Comparison of ENCODE assay signal across 10 mouse cellular contexts in genomic region chr2:3285709-3286108, GRCm38 (mm10). TPM values are rescaled to one million over a fixed set of nuclear protein-coding genes. Genes with fewer than 3 reads are reported as not detected.
DNase-seq lines count a peak whose midpoint lies in the region; ATAC-seq and TF ChIP-seq lines count a peak whose summit lies in the region.
"Had no signal": no experiment of that assay in that cellular context is flagged by ENCODE, and none has a peak within 500 bp of the region (broad histone marks: within the 10 kb centered on the region; RNA-seq: fewer than 3 reads in every experiment).

No protein-coding gene starts in this region.

- no peaks in the 10 kb centered on the region for H3K9me3 ChIP-seq in kidney, embryonic 14.5 days (ENCODE audit: control insufficient read depth, low read length)
- no peaks in the 10 kb centered on the region for H3K9me3 ChIP-seq in heart, embryonic 16.5 days (replicated peaks; ENCODE audit: control insufficient read depth, low read length)
- H3K9me3 ChIP-seq in midbrain, embryonic 11.5 days (ENCODE audit: control insufficient read depth, low read length), result no peaks in the 10 kb centered on the region

- no peak for TF ChIP-seq CTCF in cortical plate, adult 2 months (IDR thresholded peaks at IDR 0.05; ENCODE audit: extremely low read depth, insufficient read depth, low read length)

- H3K4me3 ChIP-seq in kidney, embryonic 14.5 days (ENCODE audit: low read length), result no peak overlapping the region; the same call in 1 of the 2 replicates
- peak overlapping the region; percentile 91; the same call in 1 of the 2 replicates for H3K4me3 ChIP-seq in cortical plate, adult 2 months (ENCODE audit: insufficient read depth, low read length)
- H3K4me3 ChIP-seq in heart, embryonic 16.5 days (ENCODE audit: low read length), result peak overlapping the region; percentile 98
- no peak overlapping the region for H3K4me3 ChIP-seq in midbrain, embryonic 11.5 days (ENCODE audit: low read depth, low read length)

- no peak for ATAC-seq in kidney, embryonic 14.5 days (ENCODE audit: low FRiP score, low TSS enrichment)
- ATAC-seq in heart, embryonic 16.5 days (replicated peaks; ENCODE audit: extremely low read depth, insufficient read depth, low FRiP score), result no peak
- ATAC-seq in midbrain, embryonic 11.5 days (ENCODE audit: low FRiP score), result no peak
- ATAC-seq: Patski had no signal

- no peak for DNase-seq in kidney, adult 8-10 months
- no peak for DNase-seq in midbrain, embryonic 11.5 days (ENCODE audit: low spot score, missing footprints)
- DNase-seq in ovary, postnatal 10 days (ENCODE audit: low spot score), result no peak
- no peak for DNase-seq in Muller cell, postnatal 12 days (ENCODE audit: inconsistent ontology term)
- no peak for DNase-seq in cerebellum, adult 9-11 months
- DNase-seq: left cerebral cortex, postnatal 4 days had no signal

- WGBS in kidney, embryonic 14.5 days, result 71% methylated on average over 3 of the region's 3 CpGs
- WGBS in heart, embryonic 16.5 days, result 30% methylated on average over 3 of the region's 3 CpGs
- WGBS in midbrain, embryonic 11.5 days, result 82% methylated on average over 3 of the region's 3 CpGs

- H3K27me3 ChIP-seq in kidney, embryonic 14.5 days (ENCODE audit: control insufficient read depth, insufficient read depth, low read length), result no peaks in the 10 kb centered on the region
- no peaks in the 10 kb centered on the region for H3K27me3 ChIP-seq in heart, embryonic 16.5 days (ENCODE audit: control insufficient read depth, insufficient read depth, low read length)
- no peaks in the 10 kb centered on the region for H3K27me3 ChIP-seq in midbrain, embryonic 11.5 days (ENCODE audit: control insufficient read depth, insufficient read depth, low read length)
- H3K27me3 ChIP-seq: Patski had no signal

- peak overlapping the region; percentile 73; the same call in 1 of the 2 replicates for H3K4me2 ChIP-seq in kidney, embryonic 14.5 days (replicated peaks; ENCODE audit: low read depth, low read length)
- H3K4me2 ChIP-seq in heart, embryonic 16.5 days (ENCODE audit: low read depth, low read length), result peak overlapping the region; percentile 78
- peak overlapping the region; percentile 83 for H3K4me2 ChIP-seq in midbrain, embryonic 11.5 days

- 0 out of 2 replicates have a peak, but pooled peaks cover 4% of the 10 kb centered on the region for H3K4me1 ChIP-seq in kidney, embryonic 14.5 days (ENCODE audit: control insufficient read depth, insufficient read depth, low read length)
- no peaks in the 10 kb centered on the region; the same call in 1 of the 2 replicates for H3K4me1 ChIP-seq in cortical plate, adult 2 months (ENCODE audit: control insufficient read depth, insufficient read depth, low read length)
- H3K4me1 ChIP-seq in heart, embryonic 16.5 days (ENCODE audit: control insufficient read depth, insufficient read depth, low read length), result peaks cover 15% of the 10 kb centered on the region
- H3K4me1 ChIP-seq in midbrain, embryonic 11.5 days (ENCODE audit: control insufficient read depth, insufficient read depth, low read length), result peaks cover 11% of the 10 kb centered on the region

- no peak for TF ChIP-seq POLR2A in cortical plate, adult 2 months (IDR thresholded peaks at IDR 0.05; ENCODE audit: extremely low read depth, insufficient read depth, low read length)

- no peak overlapping the region for H3K9ac ChIP-seq in kidney, embryonic 14.5 days (ENCODE audit: low read depth, low read length)
- H3K9ac ChIP-seq in heart, embryonic 16.5 days (ENCODE audit: low read length), result peak overlapping the region; percentile 93
- H3K9ac ChIP-seq in midbrain, embryonic 11.5 days (ENCODE audit: low read length), result no peak overlapping the region

- H3K36me3 ChIP-seq in kidney, embryonic 14.5 days (ENCODE audit: control insufficient read depth, insufficient read depth, low read length), result no peaks in the 10 kb centered on the region
- H3K36me3 ChIP-seq in heart, embryonic 16.5 days (ENCODE audit: control insufficient read depth, insufficient read depth), result no peaks in the 10 kb centered on the region
- no peaks in the 10 kb centered on the region for H3K36me3 ChIP-seq in midbrain, embryonic 11.5 days (ENCODE audit: control insufficient read depth, insufficient read depth, low read length)

- no peak overlapping the region for H3K27ac ChIP-seq in kidney, embryonic 14.5 days (ENCODE audit: low read depth, low read length)
- H3K27ac ChIP-seq in cortical plate, adult 2 months (ENCODE audit: insufficient read depth, low read length), result no peak overlapping the region
- H3K27ac ChIP-seq in heart, embryonic 16.5 days (ENCODE audit: low read length), result 0 out of 2 replicates have a peak overlapping the region, but pooled peaks have one; percentile 10
- no peak overlapping the region for H3K27ac ChIP-seq in midbrain, embryonic 11.5 days (ENCODE audit: low read depth, low read length)

RNA-seq across cellular contexts. Expression of gene Nmt2, which starts 1.7 kb away (rescaled TPM):
- polyA plus RNA-seq in kidney, embryonic 14.5 days (2014; fragmentation: Nextera tagmentation; extraction: Ambion mirVana), result 52.1 and 54.4 TPM in 2 replicates
- polyA plus RNA-seq in cortical plate, adult 2 months (2012; rRNA removed), result 52.5 and 53.3 TPM in 2 replicates
- 27.5 and 28.9 TPM in 2 replicates for polyA plus RNA-seq in heart, embryonic 16.5 days (2015; fragmentation: Nextera tagmentation; extraction: Ambion mirVana)
- 69.3 and 69.8 TPM in 2 replicates for polyA plus RNA-seq in midbrain, embryonic 11.5 days (2014; fragmentation: Nextera tagmentation; extraction: Ambion mirVana)

RNA-seq across cellular contexts. Expression of gene Rpp38, which starts 46.7 kb away (rescaled TPM):
- 26.5 and 35.2 TPM in 2 replicates for polyA plus RNA-seq in kidney, embryonic 14.5 days (2014; fragmentation: Nextera tagmentation; extraction: Ambion mirVana)
- 11.0 and 11.7 TPM in 2 replicates for polyA plus RNA-seq in cortical plate, adult 2 months (2012; rRNA removed)
- 10.9 and 11.9 TPM in 2 replicates for polyA plus RNA-seq in heart, embryonic 16.5 days (2015; fragmentation: Nextera tagmentation; extraction: Ambion mirVana)
- 24.9 and 25.6 TPM in 2 replicates for polyA plus RNA-seq in midbrain, embryonic 11.5 days (2014; fragmentation: Nextera tagmentation; extraction: Ambion mirVana)

RNA-seq across cellular contexts. Expression of gene Acbd7, which starts 50.3 kb away (rescaled TPM):
- polyA plus RNA-seq in kidney, embryonic 14.5 days (2014; fragmentation: Nextera tagmentation; extraction: Ambion mirVana), result 1.2 and 1.7 TPM in 2 replicates
- 1.2 and 1.4 TPM in 2 replicates for polyA plus RNA-seq in cortical plate, adult 2 months (2012; rRNA removed)
- polyA plus RNA-seq in heart, embryonic 16.5 days (2015; fragmentation: Nextera tagmentation; extraction: Ambion mirVana), result 0.49 and 0.51 TPM in 2 replicates
- 0.66 and 0.68 TPM in 2 replicates for polyA plus RNA-seq in midbrain, embryonic 11.5 days (2014; fragmentation: Nextera tagmentation; extraction: Ambion mirVana)

Comparison
In these comparisons a context has a peak if more than half of its experiments do, and no peak if none do; other contexts are left out.
1. H3K4me3 ChIP-seq: peak in cortical plate, adult 2 months (single experiment) and heart, embryonic 16.5 days (single experiment); none in kidney, embryonic 14.5 days (single experiment) and midbrain, embryonic 11.5 days (single experiment).
2. Peak in every context shown above with its lines, with median percentiles within 50 percentile points of each other: H3K4me2 ChIP-seq.